Mouse (Mus musculus) thymus, adult 2 months (tissue): ENCODE results near the gene Hc.

ENCODE experiments used
- CTCF ChIP-seq: fragments of 200-500 bp; IDR thresholded peaks from 2 replicates; pipeline ENCODE4 v1.5.1; 2012; ENCODE audit warnings: mild to moderate bottlenecking, control low read depth, low read length, moderate library complexity, borderline replicate concordance; ENCODE audit not compliant: control insufficient read depth, poor library complexity, insufficient read depth; ENCODE audit errors: extremely low read depth
- POLR2A ChIP-seq: fragments of 200-500 bp; IDR thresholded peaks from 2 replicates; pipeline ENCODE4 v1.6.1; 2012; ENCODE audit warnings: mild to moderate bottlenecking, low read length, control low read depth, moderate library complexity; ENCODE audit not compliant: control insufficient read depth, poor library complexity, insufficient read depth; ENCODE audit errors: extremely low read depth

GRCm38 (mm10) chr2:34965293-34965692 is 95.9 kb downstream of the Hc start:
- no peak for TF ChIP-seq CTCF
- 0 out of 2 replicates have a peak, but pooled peaks have one; percentile 29 for TF ChIP-seq POLR2A
